In the genomic region with DNA sequence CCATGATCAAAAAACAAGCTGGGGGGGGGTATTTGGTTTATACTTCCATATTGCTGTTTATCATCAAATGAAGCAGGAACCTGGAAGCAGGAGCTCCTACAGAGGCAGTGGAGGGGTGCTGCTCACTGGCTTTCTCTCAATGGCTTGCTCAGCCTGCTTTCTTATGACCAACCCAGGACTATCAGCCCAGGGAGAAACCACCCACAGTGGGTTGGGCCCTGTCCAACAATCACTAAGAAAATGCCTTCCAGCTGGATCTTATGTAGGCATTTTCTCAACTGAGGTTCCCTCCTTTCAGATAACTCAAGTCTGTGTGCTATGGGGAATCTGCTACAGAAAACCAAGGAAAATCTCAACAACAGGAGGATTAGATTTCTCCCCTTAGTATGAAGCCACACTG, we compare ENCODE assay signal across 27 mouse cellular contexts.
"Had no signal": no experiment of that assay in that cellular context is flagged by ENCODE, and none has a peak within 500 bp of the region (broad histone marks: within the 10 kb centered on the region; RNA-seq: fewer than 3 reads in every experiment).

No protein-coding gene starts in this region.

- H3K27me3 ChIP-seq: heart, embryonic 12.5 days; hindbrain, embryonic 13.5 days; hindbrain, embryonic 15.5 days; kidney, embryonic 15.5 days; limb, embryonic 12.5 days; liver, embryonic 13.5 days; liver, embryonic 15.5 days had no signal

- H3K36me3 ChIP-seq: hindbrain, embryonic 15.5 days had no signal

- H3K4me2 ChIP-seq: heart, embryonic 12.5 days; hindbrain, embryonic 13.5 days; hindbrain, embryonic 15.5 days; kidney, embryonic 15.5 days; limb, embryonic 12.5 days; liver, embryonic 11.5 days; liver, embryonic 13.5 days; liver, embryonic 15.5 days had no signal

- H3K9me3 ChIP-seq: heart, embryonic 10.5 days; heart, embryonic 12.5 days; hindbrain, embryonic 13.5 days; hindbrain, embryonic 15.5 days; kidney, embryonic 15.5 days; limb, embryonic 10.5 days; limb, embryonic 12.5 days; liver, embryonic 13.5 days; liver, embryonic 15.5 days had no signal

- H3K4me3 ChIP-seq: gastrocnemius, adult 2 months; heart, embryonic 10.5 days; heart, embryonic 12.5 days; hindbrain, embryonic 13.5 days; hindbrain, embryonic 15.5 days; kidney, embryonic 15.5 days; layer of hippocampus, adult 2 months; left cerebral cortex, adult 2 months; limb, embryonic 10.5 days; limb, embryonic 12.5 days; liver, embryonic 13.5 days; liver, embryonic 15.5 days had no signal

- DNase-seq: gastrocnemius, adult 2 months; gastrocnemius, postnatal 14 days; gastrocnemius, postnatal 36 days; heart, adult 18-20 months; heart, postnatal 14 days; heart, postnatal 36 days; kidney, adult 11 months; kidney, adult 2 months; kidney, adult 9 months; kidney, postnatal 25 days; kidney, postnatal 4 days; liver; liver, embryonic 13.5 days had no signal

- H3K4me1 ChIP-seq: heart, embryonic 10.5 days; heart, embryonic 12.5 days; hindbrain, embryonic 13.5 days; hindbrain, embryonic 15.5 days; limb, embryonic 10.5 days; limb, embryonic 12.5 days; liver, embryonic 13.5 days; liver, embryonic 15.5 days had no signal

- H3K9ac ChIP-seq: heart, embryonic 12.5 days; hindbrain, embryonic 13.5 days; hindbrain, embryonic 15.5 days; kidney, embryonic 15.5 days; limb, embryonic 12.5 days; liver, embryonic 13.5 days; liver, embryonic 15.5 days had no signal

- H3K27ac ChIP-seq: gastrocnemius, adult 2 months; heart, embryonic 10.5 days; hindbrain, embryonic 13.5 days; hindbrain, embryonic 15.5 days; hindbrain, postnatal 0 days; kidney, embryonic 15.5 days; kidney, postnatal 0 days; layer of hippocampus, adult 2 months; left cerebral cortex, adult 2 months; limb, embryonic 10.5 days; limb, embryonic 12.5 days; liver, embryonic 13.5 days; liver, embryonic 15.5 days had no signal

- ATAC-seq: hindbrain, postnatal 0 days; intestine, embryonic 16.5 days had no signal
